Mouse (Mus musculus): Measurements from ENCODE around the gene Dnm3. TPM values are rescaled to one million over a fixed set of nuclear protein-coding genes. Genes with fewer than 3 reads are reported as not detected.

Dnm3 gene
- 10 to 100 TPM; 79.8 to 80.9 TPM for total RNA-seq (2021)

DNA sequence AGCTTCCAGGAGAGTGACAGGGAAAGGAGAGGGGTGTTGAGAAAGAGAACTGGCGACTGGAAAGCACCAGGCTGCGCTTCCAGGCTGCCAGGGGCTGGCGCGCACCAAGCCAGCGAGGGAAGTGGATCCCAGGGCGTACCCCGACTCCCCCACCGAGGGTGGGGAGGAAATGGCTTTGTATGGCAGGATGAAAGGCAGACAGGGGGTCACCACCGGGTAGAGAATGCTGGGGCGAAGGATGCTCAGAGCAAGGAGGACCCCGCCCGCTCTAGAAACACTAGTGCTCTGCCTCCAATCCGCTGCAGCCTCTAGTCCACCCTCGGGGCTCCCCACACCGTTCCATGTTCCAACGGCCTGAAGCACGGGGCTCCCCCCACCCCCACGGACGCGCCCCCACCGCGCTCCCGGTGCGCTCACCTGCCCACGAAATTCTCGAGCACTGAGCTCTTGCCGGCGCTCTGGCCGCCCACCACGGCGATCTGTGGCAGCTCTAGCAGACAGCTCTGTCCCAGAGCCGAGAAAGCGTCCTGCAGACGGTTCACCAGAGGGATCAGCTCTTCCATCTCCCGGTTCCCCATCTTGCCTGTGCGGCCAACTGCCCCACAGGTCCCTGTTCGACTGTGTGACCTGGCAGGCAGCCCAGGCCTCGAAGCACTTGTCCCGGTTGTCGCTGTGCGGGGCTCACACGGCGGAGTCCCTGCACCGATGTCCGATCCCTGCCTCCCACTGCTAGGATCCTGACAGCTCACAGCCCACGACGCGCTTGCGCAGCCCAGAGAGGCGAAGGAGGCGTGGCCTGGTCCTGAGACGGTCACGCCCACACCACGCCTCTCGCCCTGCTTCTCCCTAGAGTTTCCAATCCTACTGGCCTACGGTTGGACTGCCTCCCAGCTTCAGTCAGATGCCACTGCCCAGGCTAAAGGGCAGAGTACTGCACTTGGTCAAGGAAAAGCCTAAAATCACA, at the start of gene Dnm3:
Gene Dnm3 (minus strand): TSS at position 789 of the 964 bp plus-strand sequence.
- DNase-seq = peak; percentile 90

DNA sequence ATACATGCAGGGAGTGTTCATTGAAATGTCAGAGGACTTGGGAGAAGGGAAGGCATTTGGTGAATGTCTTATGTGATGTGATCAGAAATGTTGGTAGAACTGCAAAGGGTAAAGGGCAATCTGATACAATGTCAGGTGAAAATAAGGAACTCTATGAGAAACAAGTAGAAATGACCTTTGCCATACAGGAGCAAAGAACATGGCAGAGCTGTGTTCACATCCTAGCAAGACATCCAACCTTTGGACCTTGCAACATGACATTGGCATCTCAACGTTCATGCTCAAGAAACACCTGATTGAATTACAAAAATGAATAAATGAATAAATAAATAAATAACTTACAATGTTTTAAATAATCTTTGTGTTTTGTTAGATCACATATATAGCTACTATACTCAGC, 37.3 kb upstream of the Dnm3 start:
- no peak for DNase-seq

DNA sequence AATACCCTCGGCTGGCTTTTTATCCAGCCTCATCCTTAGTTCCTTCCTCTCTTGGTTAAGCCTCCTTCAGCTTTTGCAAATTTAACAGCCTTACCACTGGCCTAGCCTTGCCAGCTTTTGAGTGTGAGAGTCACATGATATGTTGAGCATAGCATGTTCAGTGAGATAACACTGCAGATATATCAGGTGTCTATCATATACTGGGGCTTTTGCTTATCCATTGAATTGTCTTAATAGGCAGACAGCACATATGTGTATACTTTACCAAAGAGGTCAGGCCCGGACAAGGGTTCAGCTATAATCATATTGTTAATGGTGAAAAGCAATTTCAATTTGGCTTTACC, 32.2 kb upstream of the Dnm3 start:
- no peak for DNase-seq

DNA sequence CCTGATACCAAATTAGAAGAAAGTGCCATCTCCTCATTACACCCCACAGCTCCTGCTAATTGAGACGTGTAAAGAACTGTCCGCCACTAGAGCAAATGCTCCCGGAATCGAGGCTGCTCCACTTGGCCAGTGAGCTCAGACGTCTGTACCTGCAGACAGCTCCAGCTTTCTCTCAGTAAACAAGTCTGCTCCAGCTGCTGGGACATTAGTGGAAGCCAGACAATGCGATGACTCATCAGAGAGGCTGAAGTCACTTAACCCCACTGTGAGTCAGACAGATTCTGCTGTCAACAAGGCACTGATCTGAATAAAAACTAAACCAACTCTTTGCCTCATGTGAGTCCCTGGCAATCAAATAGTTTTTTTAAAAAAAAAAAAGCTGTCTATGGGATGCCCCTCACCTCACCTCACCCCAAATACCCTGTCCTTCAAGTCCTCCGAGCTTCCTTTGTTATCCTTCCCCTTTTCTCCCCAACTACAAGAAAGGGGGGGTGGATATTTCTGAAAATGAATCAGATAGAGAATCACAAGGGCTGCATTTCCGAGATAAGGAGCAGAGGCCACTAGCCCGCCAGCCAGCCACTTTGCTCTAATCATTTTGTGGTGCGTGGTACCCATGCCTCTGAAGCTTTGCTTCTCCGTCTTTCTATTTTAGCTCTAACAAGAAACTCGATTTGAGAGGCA, 31.6 kb upstream of the Dnm3 start:
- DNase-seq = peak in 1 of 2 experiments; percentile 13

DNA sequence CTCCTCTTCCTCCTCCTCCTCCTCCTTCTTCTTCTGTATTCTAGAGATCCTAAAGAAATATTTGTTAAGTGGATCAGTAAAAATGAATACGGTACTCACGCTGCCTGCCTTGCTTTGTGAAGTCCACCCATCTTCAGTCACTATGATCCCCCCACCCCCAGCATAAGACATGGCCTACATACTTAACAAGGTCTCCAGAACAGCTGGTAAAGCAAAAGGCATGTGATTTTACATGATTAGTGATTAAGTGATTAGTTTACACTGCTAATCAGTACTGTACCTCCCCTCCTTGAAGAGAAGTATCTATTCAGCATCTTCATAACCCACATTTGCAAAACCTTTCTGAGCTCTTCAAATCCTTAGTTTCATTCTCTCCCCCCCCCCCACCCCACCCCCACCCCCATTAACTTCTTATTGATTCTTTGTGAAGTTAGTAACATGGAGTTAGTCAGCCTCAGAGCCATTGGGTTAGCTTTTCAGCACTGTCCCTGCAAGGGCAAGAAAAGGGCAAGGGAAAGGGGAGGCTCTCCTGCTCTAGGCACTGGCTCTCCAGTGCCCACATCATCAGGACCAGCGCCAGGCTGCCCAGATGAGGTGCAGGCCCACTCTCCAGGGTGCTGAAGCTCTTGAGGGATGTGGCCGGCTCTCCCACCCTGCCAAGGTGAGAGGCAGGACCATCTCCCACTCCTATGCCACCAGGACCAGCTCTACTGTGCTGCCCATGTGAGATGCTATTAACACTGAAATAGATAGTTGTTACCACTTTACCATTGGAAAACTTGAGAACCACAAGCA, 30.6 kb upstream of the Dnm3 start:
- DNase-seq = no peak

DNA sequence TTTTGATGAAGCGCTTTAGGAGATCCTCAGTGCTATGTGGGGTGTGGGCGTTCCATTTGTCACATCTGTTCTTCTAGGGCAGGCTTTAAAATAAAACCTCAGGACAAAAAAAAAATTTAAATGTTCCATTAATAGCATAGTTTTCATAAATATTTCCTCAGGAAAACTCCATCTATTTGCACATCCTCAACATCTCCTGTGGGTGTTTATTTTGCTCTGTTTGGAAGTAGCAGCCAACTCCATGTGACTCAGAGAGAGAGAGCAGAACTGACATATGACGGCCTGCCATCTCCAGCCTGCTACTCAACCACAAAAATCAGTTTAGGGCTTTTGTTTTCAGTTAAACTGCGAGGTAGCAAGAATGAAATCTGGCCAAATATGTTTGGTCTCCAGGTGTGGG, 28.7 kb upstream of the Dnm3 start:
- no peak for DNase-seq

DNA sequence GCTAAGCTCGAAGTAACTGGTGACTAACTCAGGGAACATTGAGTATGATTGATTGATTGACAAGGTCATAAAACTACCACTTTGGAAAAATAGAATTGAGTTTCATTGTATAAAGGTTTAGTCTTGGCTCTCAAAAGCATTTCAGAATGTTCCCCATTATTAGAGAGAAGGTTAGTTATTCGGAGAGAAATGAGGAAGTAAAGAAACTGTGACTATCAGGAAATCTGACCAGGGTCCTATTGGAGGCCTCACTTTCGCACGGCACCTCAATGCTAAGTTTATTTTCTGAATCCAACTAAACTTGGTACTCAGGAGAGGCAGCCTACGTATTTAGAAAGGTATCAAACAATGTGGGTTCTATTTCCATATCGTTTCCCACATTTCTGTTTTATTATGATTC, 27.8 kb upstream of the Dnm3 start:
- DNase-seq = no peak

DNA sequence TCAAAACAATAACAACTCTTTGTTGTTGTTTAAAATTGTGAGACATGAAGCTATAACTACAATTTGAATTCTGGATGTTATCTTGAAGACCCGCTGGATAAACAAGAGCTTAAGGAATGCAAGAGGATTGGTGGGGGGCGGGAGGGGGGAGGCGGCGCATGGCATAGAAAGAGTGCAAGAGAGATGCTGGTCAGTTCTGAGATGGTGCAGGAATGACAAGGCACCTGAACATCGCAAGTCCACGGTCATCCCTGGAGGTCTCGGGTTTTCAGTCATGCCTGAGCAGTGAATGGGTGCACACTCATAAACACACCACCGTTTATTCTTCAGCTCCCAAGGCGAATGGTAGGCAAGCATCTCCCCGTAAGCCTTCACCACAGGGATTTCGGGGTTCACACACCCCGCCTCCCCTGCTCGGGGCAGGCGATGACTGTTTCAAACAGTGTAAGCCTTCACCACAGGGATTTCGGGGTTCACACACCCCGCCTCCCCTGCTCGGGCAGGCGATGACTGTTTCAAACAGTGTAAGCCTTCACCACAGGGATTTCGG, 1.2 kb downstream of the Dnm3 start:
- DNase-seq = no peak

DNA sequence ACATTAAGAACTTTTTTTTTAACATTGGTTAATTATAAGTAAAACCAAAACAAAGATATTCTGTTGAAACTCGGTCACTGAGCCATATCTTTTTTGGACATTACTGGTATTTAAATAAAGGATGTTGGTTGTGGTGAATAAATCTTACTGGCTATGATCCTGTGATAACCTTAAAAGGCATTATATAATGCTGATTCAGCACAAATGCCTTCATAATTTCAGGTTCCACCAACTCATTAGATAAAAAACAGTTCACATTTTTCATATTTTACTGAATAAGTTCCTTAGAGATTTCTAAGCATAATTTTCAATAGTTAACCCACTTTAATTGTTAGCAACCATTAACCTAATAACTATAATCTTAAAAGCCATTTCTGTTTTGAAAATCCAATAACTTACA, 4.9 kb downstream of the Dnm3 start:
- DNase-seq = no peak

DNA sequence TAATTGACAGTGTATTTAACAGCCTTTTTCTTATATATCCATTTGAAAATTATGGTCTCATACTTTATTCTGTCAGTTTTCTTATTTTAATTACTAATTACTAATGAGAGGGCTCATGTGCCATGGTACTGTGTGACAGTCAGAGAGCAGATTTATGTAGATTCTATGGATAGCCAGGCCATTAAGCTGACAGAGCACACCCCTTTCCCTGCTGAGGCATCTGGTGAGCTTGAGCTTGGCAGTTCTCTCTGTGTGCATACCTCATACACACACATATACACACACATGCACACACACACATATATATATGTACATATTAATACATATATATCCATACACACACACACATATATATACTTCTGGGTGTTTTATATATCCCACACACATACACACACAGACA, 6.7 kb downstream of the Dnm3 start:
- no peak for DNase-seq

DNA sequence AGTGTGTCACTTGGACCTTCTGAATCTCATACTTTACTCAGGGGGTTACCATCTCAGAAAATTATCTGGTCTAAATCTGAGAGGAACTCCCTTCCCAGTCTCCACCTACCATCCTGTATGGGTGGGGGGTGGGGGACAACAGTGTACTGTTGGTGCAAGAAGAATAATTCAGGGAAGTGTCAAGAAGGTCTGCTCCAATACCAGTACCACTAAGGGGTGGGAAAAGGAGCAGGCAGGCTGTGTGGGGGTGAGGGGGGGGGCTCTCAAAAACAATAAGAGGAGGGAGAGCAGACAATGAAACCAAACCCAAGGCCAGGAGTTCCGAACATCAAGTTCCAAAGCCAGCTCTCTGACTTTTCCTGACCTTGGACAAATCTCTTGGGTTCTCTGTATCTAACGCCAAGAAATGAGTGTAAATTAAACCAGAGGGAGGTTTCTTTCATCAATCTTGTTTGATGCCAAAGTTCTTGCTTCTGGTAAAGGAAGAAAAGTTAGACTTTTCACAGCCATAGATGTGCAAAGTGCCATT, 8.0 kb downstream of the Dnm3 start:
- no peak for DNase-seq

DNA sequence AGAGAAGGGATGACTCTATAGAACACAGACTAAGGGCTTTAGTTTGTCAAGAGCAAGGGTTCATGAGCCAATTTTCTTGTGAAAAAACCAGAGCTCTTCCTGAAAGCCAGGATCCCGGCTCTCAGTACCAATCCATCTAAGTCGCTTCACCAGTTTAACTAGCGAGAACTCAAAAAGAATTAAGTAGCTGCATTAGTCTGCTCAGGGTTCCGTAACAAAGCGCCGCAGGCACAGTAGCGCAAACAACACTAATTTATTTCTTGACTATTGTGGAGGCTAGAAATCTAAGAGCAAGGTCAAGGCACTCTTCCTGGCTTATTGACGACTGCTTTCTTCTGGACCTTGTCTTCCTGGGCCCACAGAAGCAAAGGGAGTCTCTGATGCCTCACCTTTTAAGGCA, 14.2 kb downstream of the Dnm3 start:
- no peak for DNase-seq

DNA sequence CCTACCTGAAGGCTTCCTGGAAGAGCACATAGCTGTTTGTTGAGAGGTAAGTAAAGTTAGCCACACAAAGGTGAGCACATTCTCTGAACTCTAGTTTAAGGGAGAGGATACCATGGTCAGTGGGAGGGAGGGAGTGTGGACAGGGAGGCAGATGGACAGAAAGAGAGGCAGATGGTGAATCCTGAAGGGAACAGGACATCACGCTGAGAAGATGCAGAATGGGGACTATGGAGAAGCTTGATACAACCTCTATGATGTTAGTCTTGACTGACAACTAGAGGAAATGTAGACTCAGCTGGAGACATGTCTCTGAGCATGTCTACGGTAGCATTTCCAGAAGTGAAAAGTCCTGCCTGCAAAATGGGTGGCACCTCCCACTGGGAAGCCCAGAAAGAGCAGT, 19.1 kb downstream of the Dnm3 start:
- DNase-seq = no peak

DNA sequence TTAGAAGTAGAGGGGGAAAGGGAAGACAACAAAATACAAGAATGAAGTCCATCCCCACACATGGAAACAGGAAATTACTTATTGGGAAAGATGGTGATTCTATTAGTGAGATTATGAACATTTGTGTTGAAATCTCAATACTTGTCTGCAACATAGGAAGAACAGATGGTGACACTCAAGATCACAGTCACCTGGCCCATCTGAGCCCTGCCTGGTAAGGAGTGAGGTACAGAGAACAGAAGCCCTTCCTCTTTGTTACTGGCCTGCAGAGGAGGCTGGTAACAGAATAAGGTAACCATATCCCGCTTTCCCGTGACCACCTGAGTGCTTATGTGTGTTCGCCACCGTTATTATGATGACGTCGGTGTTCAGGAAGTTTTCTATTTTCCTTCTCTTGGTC, 21.0 kb downstream of the Dnm3 start:
- no peak for DNase-seq

DNA sequence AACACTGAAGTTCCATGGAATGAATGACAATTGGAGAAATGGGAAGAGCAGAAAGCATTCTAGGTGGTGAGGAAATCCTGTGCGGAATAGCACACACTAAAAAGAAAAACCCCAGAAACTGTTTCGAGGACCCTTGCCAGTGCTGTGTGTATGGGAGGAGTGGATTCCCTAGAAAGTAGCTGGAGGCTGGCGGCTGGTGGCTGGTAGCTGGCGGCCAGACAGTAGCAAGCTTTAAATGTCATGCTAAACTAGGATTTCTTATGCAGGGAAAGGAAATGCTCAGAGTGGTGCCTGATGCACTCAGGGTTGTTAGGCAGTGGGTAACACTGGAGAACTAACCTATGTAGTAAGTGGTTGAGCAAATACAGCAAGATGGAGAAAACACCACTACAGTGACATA, 21.4 kb downstream of the Dnm3 start:
- DNase-seq = no peak

DNA sequence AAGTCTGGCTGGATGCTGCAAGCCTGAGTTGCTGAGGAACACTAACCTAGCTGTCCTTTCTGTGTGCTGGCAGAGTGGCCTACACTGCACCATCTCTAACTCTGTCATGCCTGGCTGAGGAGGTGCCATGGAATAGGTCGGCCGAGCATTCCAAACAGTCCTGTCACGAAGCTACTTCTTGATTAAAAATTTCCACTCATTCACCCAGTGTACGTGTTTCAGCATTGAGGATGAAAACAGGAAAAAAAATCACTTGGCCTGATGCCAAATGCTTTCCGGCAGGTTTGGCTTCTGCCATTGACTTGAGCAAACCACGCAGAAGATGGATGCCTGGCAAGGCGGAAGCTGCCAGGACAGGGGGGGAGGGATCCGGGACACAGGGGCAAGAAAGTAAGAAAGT, 24.3 kb downstream of the Dnm3 start:
- no peak for DNase-seq

DNA sequence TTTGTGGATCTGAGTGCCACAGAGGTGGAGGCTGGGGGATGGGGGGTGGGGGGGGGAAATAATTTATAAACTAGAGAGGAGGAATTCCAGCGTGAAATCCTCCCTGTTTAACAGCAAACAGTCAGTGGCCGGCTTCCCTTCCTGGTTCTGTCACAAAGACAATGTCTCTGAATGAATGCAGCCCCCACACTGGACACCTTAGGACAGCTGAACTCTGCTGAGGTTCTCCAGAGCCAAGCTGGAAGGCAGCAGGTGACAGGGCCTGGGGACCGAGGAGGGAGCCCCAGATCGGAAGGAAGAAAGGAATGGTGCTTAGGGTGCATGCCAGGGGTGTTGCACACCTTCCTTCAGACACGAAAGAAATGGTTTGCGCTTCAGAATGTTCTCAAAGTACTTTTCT, 24.8 kb downstream of the Dnm3 start:
- DNase-seq = no peak

DNA sequence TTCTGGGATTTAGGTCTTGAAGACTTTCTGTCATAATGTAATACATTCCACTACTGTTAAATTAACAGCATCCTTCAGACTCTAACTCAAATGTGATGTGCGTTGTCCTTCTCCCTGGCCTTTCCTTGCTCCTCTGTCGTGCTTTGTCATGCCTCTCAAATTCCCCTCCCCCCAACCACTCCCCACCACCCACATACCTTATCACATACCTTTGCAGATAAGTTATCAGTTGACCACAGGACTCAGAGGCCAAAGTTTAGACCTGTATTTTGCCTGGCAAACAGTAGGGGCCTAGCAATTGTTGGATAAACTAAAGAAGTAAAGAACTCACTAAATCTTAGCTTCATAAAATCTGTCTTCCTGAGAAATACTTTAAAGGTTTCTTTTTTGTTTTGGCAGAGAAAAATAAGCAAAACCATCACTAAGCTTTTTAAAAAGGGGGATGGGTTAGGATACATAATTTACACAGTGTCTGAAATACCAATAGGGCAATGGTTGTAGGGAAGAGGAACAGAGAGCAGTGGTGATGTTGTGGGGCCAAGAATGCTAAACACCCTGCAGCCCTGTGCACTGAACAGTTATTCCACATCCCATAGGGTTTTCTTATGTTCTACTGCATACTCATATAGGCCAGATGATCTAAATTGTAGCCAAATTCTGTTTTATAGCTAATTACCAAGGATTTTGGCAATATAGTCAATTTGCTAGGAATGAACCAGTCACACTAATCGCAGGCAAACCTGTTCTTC, 28.5 kb downstream of the Dnm3 start:
- no peak for DNase-seq

DNA sequence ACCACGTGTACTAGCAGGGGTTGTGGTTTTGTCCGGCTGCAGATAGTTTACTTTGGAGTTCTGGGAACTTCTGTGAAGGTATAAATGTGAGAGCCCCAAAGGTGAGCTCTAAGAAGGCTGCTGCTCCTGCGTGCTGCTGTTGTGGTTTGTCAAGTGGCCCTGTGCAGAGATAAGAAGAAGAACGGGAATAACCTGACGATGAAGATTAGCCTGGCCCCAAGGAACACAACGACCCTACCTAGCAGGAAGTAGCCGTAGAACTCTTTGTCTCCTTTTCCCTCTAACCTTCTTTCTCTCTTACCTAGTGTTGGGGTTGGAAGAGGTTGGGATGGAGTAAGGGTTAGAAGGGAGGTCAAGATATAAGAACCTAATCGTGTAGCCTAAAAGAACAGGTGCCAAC, 33.0 kb downstream of the Dnm3 start:
- DNase-seq = no peak

DNA sequence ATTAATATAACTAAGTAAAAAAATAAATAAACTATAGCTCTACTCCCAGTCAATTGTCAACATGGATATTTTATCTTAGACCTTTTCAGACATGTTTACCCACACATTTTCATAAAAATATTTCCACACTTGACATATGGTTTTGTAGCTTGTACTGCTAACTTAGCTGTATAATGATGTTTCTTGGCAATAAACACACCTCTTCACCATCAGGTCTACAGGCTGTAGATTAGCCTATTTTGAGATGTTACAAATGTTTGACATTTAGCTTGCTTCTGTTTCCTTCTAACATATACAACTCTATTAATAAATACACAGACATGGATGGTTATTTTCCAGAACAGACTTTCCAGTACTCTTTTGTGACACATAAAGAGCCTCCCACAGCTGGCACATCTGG, 38.3 kb downstream of the Dnm3 start:
- DNase-seq = no peak

DNA sequence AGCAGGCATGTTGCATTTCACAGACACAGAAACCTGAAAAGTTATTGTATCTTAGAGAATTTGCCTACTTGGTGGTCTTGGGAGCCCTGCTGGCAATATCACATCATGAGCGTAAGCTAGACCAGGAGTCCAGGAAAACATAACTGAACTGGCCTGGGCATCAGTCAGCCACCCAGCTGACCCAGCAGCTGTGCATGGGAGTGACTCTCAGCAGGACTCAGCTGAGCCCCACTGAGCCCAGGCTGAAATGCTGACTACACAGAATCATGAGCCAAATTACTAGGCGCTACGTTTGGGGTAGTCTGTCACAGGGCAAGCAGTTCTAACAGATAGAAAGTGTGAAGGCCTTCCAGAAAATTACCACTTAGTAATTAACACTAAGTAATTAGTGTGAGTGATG, 41.2 kb downstream of the Dnm3 start:
- no peak for DNase-seq

DNA sequence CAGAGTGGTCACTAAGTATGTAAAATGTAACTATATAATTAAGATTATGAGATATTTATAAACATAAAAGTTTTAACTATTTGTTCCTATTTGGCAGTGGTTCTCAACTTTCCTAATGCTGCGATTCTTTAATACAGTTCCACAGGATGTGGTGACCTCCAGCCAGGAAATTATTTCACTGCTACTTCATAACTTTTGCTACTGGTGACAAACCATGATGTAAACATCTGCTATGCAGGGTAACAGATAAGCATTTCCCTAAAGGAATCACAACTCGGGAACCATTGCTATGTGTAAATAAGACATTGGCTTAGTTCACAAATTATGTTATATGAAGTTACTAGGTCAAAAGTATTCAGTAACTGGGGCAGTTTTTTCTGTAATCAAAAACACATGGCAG, 48.9 kb downstream of the Dnm3 start:
- DNase-seq = no peak

Measured in layer of hippocampus, postnatal 36 days (tissue).